Mouse (Mus musculus) C3H10T1/2 (cell line): ENCODE results near the gene Gm3488. TPM values are rescaled to one million over a fixed set of nuclear protein-coding genes. Genes with fewer than 3 reads are reported as not detected.

ENCODE experiments used
- polyA plus RNA-seq, 2 experiments: library from polyadenylated mRNA; unstranded; fragments of >200 nt; fragmentation: generic; extraction: Trizol; gene quantifications; one replicate each; pipeline ENCODE4 v1.2.1; 2012; ENCODE audit warnings: missing spikeins in 2 of 2

Gene Gm3488
- not detected for polyA plus RNA-seq

DNA sequence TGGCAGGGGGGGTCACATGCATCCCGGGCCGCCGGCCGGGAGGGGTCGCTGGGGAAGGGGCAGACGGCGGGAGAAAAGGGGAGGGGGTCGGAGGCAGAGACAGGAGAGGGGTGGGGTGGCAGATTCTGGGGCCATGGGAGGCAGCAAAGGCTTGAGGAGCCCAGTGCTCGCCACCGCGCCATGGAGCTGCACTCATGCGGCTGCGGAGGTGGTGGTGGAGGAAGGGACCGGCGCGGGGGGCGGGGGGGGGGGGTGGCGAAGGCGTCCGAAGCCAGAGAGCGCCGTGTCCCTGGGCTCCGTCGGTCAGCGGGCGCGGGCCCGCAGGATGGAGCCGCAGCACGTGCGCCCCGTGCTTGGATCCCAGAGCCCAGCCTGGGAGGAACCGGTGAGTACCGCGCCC lies at the start of gene Gm3488:
Gene Gm3488 (plus strand): TSS at position 301 of the 400 bp plus-strand sequence.

DNA sequence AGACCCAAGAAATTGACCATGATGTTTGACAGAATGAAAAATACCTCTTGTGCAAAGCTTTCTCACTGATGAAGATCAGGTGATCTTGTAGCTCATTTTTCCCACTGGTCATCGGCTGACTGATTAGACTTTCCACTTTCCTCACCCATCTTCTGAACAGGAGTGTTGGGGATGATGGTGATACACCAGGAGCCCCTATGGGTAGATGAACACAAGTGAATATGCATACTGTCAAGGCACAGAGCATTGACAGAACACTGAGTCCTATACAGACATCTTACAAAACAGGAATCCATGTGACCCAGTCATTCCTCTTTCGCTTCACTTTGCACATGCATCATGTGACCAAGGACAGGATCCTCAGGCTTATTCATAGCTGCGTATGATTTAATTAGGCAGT lies 46.1 kb upstream of the Gm3488 start, which contains the start of gene Gm3194:
Gene Gm3194 (minus strand): TSS at position 101 of the 400 bp plus-strand sequence.

GRCm38 (mm10) chr14:5477730-5478129 lies 23.7 kb upstream of the Gm3488 start, which contains the start of gene Gm8246:
Gene Gm8246 (minus strand): TSS chr14:5477830.

GRCm38 (mm10) chr14:5483907-5484306 lies 17.6 kb upstream of the Gm3488 start, which contains the start of gene Gm3187:
Gene Gm3187 (plus strand): TSS chr14:5484207.

DNA sequence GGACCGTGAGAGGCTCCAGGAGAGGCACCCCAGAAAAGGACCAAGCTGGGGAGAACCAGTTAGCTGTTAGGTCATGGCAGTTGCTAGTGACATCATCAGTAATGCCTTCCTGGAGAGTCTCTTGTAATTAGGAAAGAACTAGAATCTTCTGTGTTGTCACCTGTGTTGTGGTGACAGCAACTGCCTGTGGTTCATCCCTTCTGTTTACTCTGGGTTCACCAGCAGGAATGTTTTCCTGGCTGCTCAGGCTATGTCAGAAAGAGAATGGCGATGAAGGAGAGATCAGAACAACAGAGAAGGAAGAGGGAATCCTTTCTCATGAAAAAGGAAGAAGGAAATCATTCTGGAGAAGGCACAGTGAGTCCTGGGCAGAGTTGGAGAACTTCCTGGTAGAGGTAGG lies 36.7 kb downstream of the Gm3488 start, which contains the start of gene Gm3532:
Gene Gm3532 (plus strand): TSS at position 301 of the 400 bp plus-strand sequence.

Other genes with a start within 250 kb of the Gm3488 start
- not detected for gene Gm3526, start 241.1 kb upstream of the Gm3488 start, polyA plus RNA-seq
- not detected for gene Gm3542, start 166.7 kb upstream of the Gm3488 start, polyA plus RNA-seq
- gene Gm3500, start 112.6 kb upstream of the Gm3488 start, polyA plus RNA-seq: not detected
- gene Gm3194, start 46.2 kb upstream of the Gm3488 start, polyA plus RNA-seq: not detected
- not detected for gene Gm8246, start 23.8 kb upstream of the Gm3488 start, polyA plus RNA-seq
- not detected for gene Gm3187, start 17.5 kb upstream of the Gm3488 start, polyA plus RNA-seq
- gene Gm3532, start 36.8 kb downstream of the Gm3488 start, polyA plus RNA-seq: not detected
- not detected for gene Gm8265, start 131.4 kb downstream of the Gm3488 start, polyA plus RNA-seq
- gene Gm9603, start 185.8 kb downstream of the Gm3488 start, polyA plus RNA-seq: not detected
- not detected for gene Gm3373, start 239.9 kb downstream of the Gm3488 start, polyA plus RNA-seq